Mouse (Mus musculus) CD8-positive naive resting alpha-beta T cell, adult 2 months (primary cell): ENCODE results near the gene Rasa4.
"Not testable (repeated sequence)": the region's sequence is repeated elsewhere in the genome, so short reads cannot be mapped to it uniquely, and the experiment has no call there.

Source experiments
- DNase-seq, 2 experiments: peaks; one replicate each; pipeline ENCODE4 v3.0.0; 2022; ENCODE audit warnings: low read depth in 2 of 2, low spot score in 2 of 2

Gene Rasa4

DNA sequence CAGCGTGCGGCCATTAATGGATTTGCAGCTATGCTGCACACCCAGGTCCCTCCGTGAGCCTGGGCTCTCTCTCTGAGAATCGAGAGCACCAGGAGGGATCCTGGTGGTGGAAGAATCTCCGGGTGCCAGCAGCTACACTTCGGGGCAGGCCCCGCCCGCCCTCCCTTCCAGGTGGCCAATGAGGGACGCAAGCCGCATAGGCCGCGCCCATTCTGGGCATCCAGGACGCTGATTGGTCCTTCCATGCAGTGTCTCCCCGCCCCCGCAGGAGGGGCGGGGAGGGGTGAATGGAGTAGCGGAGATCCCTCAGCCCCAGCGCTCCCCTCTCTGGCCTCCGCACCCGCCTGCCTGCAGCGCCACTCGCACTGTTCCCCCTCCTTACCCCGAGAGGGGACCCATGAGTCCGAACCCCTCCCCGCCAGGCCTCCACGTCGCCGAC is at the start of gene Rasa4:
Gene Rasa4 (plus strand): TSS at position 248 of the 439 bp plus-strand sequence.
- peak; percentile 82 to 93 for DNase-seq

DNA sequence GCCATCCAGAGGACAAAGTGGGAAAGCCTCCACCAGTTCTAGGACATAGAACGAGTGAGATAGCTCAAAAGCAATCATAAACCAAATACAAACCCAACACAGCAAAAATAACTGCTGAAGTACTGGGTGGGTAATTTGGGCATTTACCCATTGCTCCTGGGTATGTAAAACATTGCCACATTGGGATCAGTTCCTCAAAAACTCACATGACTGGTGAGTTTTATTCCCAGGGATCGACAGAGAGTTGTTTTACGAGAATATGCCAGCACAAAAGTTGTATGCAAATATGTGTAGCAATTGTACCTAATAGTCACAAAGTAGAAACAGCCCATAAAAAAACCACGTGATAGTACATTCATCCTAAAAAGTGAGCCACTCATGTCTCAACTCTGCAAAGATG is 48.8 kb upstream of the Rasa4 start:
- DNase-seq: no peak

DNA sequence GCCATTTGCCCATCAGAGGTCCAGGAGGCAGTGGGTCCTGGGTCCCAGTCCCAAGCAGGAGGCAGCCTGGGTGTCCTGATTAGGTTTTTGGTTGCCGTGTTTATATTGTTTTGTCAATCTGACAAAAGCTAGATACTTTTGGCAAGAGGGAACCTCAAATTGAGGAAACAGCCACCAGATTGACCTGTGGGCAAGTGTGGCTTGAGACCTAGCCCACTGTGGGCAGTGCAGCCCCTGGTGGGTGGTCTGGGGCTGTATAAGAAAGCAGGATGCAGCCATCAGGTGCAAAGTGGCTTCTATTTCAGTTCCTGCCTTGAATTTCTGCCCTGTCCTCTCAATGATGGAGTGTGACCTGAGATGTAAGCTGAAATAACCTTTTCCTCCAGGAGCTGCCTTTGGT is 48.4 kb upstream of the Rasa4 start:
- DNase-seq: no peak

DNA sequence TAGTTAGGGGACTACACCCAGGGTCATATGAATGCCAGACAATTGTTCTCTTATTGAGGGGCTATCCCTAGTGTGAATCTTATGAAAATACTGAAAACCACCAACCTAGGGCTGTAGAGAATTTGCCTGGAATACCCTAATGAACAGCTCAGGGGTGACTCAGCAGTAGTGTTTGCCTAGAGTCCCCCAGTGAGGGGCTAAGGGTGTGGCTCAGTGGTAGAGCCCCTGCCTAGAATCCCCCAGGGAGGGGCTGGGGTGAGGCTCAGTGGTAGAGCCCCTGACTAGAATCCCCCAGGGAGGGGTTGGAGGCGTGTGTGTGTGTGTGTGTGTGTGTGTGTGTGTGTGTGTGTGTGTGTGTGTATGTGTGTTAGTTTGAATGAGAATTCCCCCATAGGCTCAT is 47.0 kb upstream of the Rasa4 start:
- DNase-seq: no peak

DNA sequence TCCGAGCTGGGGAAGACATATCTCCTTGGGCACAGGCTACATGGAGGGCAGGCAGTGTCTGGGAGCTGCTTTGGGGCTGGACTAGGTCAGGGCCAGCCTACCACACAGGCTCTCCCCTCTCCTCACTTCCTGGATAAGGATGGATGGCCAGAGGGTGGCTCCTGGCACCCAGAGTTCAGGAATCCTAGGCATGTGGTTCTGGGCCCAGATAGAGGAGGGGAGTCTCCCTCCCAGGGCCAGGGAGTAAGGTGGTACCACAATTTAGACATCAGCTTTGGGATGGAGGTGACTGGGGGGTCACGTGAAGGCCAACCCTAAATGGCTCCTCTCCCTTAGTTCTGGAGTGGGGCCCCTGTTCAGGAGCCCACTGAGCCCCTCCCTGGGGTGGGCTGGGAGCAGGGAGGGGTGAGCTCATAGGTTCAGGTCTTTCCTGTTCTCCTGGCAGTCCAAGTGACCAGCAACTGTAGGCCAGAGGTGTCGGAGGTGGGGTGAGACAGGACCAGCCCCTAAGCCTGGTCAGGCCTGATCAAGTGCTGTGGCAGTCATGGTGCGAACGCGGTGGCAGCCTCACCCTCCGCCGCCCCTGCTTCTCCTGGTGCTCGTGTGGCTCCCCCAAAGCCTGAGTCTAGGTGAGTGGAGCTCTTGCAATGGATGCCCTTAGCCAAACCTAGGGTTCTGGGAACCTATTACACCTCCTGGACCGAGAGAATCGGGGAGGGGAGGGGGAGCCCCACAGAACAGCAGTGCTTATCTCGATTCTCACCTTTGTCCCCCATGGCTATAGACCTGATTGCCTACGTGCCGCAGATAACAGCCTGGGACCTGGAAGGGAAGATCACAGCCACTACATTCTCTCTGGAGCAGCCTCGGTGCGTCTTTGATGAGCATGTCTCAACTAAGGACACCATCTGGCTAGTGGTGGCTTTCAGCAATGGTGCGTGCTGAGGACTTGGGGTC is 45.2 kb upstream of the Rasa4 start, which contains the start of gene Upk3b:
Gene Upk3b (plus strand): TSS at position 239 of the 957 bp plus-strand sequence.
- no peak for DNase-seq

DNA sequence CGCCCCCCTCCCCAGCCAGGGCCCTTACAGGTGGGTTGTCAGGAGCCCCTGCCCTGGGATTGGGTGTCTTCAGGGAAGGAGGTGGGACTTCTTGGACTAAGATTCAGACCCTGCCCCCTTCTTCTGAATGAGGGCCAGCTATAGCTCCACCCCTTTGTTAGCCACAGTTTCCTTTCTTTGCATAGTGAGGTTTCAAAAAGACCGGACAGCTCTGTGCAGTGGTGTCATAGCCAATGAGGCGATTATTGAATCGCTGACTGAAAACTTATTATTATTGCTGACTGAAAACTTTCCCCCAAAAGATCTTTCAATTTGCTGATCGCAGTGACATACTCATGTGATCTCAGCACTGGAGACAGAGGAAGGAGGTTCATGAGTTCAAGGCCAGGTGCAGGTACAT is 43.5 kb upstream of the Rasa4 start:
- no peak for DNase-seq

DNA sequence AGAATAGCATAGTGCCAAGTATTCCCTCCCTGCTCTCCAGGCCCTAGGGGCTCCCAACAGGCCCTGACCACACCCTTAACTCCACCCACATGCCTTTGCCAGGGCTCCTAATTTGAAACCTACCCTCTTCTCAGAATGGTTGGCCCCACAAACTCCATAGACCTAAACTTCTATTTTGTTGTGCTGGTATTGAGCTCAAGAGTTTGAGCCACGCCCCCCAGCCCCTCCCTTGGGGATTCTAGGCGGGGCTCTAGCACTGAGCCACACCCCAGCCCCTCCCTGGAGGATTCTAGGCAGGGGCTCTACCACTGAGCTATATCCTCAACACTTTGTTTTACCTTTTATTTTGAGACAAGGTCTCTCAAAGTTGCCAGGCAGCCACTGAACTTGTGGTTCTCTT is 42.5 kb upstream of the Rasa4 start:
- DNase-seq: no peak

DNA sequence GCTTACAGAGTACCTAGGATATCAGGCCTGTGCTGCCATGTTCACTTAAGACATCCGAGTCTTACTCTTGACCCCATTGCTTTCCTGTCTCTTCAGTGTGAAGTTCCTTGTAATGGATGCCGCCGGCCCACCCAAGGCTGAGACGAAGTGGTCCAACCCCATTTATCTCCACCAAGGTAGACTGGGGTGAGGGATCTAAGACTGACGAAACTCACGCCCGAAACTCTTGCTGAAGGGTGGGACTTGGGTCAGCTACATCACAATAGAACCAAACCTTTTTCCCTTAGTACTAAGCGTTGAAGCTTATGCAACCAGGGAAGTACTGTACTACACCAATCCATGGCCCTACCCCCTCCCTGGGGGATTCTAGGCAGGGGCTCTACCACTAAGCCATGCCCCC is 42.0 kb upstream of the Rasa4 start:
- DNase-seq: no peak

DNA sequence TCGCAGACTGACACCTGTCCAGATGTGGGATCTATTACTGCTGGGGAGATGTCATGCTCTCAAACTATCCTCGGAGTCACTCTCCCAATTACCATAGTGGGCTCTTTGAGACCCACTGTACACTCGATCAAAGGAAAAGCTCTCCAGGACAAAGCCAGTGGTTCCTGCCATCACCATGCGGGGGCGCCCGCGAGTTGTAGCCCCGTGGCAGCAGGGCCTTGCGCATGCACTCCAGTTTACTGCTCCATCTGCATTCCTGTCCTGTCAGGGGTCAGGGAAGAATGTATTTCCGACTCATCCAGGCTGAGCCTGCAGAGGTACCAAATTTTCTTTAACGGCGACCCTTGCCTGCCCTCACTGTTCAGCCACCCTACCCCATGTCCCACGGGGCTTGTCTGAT is 38.9 kb upstream of the Rasa4 start:
- peak in 1 of 2 experiments; percentile 26 for DNase-seq

DNA sequence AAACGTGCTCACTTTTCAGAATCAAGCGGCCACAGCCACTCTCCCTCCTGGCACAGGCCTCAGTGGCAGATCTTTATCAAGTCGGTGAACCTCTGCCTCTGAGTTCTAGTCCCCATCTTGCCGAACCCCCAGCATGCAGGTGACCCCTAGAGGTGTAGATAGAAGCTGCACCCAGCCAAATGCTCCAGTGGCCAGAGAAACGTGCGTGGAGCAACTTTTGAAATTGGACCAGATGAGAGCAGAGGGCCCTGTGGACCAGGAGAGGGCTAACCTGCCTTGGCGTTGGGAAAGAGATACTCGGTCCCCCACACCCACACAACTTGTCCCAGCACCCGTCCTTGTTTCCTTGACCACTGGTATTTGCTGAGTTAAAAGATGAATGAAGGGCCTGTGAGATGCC is 38.3 kb upstream of the Rasa4 start:
- no peak for DNase-seq

DNA sequence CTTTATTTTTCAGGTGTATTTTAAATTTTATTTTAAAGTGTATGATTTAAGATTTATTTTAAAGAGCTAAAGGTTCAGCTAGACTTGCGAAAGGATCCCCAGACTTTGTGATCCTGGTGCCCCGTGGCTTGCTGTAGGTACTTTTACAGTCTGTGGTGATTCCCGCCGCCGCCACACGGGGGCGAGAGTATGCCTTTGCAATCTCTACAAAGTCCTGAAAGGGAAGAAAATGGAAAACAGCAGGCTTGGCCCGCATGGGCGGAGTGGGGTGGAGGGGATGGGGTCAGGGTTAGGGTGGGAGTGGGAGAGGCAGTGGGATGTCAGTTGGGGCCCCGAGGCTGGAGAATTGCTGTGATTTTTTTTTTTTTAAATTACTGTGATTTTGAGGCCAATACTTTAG is 37.7 kb upstream of the Rasa4 start:
- peak; percentile 68 to 86 for DNase-seq

DNA sequence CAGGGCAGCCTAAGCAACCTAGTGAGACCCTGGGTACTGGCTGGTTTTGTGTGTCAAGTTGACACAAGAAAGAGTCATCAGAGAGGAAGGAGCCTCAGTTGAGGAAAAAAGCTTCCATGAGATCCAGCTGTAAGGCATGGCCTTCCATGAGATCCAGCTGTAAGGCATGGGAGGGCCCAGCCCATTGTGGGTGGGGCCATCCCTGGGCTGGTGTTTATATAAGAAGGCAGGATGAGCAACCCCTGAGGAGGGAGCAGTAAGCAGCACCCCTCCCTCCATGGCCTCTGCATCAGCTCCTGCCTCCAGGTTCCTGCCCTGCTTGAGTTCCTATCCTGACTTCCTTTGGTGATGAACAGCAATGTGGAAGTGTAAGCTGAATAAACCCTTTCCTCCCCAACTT is 35.2 kb upstream of the Rasa4 start:
- DNase-seq: not testable (repeated sequence)

DNA sequence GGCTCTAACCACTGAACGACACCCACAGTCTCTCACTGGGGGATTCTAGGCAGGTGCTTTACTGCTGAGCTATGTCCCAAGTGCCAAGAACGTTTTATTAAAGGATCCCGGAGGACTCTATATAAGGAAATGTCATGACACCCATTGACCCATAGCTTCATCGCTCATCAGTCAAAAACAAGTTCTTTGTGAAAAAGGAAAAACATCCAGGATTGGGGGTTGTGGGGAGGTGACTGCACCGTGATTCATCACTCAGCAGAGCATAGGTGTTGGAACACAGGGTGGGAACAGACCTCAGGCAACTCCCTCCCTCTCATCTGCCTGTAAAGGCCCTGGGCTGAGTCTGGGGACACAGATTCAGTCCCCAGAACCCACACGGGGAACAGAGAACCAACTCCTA is 33.8 kb upstream of the Rasa4 start:
- DNase-seq: no peak

DNA sequence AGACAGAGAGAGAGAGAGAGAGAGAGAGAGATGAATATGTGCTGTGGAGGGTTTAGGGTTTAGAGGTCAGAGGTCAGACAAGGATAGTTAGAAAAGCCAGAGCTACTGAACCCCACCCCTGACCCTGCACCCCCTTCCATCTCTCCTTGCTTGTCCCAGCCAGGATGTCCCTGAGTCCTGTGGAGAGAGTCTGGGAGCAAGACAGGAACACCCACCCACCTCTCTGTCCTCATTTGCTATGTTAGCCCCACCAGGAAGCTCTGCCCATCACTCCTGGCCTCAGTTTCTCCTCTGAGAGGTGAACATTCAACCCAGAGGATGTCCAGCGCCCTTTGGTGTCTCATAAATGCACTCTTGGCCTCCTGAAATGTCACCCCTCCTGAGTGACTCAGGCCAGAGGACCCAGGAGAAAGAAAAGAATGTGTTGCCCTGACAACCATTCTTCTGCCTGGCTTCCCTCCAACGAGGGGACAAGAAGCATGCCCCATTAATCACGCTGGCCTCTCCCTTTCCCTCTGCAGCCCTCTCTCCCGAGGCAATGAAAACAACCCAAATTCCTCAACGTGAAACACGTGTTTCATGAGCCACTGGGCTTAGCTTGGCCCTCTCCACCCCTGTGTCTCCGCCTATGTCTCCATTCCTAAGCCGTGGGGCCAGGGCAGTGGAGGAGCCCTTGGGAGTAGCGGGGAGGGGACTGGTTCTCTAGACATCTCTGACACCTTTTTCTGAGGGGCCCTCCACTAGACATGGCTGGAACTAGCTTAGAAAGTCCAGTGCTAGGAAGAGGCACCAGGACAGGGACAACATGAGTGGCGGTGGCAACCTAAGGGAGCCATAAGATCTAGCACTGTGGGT is 32.3 kb upstream of the Rasa4 start:
- DNase-seq: no peak

DNA sequence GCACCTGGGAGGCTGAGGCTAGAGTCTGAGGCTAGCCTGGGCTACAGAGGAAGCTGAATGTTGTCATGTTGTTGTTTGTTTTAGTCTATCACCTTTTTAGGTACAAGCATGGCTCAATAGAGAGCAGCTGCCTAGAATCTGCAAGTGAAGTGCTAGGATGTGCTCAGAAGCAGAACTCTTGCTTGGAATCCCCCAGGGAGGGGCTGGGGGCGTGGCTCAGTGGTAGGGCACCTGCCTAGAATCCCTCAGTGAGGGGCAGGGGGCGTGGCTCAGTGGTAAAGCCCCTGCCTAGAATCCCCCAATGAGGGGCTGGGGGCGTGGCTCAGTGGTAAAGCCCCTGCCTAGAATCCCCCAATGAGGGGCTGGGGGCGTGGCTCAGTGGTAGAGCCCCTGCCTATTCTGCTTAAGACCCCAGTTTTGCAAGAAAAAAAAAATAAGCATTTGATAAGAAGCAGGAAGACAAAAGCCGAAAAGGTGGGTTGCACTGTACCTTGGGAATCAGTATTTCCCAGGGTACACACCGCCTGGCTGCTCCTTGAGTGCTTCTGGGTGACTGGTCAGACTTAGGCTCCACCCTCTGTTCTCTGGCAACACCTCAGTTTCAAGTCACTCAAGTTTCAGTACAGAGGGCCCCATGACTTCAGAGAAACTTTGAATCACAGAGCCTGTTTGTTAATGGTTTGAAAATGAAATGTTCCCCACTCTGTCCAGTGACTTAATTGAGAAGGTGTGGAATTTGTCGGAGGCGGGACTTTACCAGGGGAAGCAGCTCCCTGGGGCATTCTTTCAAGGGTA is 30.7 kb upstream of the Rasa4 start:
- DNase-seq: no peak

DNA sequence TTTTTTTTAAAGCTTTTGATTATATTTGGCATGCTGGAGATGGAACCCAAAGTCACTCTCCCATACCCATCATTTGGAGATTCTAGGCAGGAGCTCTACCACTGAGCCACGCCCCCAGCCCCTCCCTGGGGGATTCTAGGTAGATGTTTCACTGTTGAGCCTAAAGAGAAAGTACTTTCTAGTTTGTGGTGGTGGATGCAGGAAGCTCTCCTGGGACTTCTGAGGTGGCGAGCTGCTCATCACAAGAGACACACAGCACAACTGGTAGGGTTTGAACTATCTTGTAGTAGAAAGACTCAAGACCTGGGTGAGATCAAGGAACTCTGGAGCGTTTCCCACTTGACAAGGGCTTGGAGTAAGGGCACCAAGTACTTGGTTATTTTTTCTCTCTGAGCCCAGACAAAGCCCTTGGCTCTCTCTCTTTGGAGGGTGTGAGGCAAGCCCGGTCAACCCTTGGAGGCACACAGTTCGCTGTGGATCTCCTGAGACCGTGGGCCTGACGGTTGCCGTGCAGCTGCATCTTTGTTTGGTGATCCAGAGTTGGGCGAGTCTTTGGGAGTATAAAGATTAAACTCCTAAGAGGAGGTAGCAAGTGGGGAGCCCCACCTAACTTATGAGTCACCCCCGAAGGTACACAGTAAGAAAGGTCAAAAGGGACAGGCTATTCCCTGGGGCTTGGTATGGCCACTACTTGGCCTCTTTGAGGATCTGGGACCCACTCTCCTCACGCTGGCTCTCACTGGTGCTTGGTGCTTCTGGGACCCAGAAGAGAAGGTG is 29.2 kb upstream of the Rasa4 start, which contains the start of gene Upk3bl:
Gene Upk3bl (plus strand): TSS at position 192 of the 777 bp plus-strand sequence.
- no peak for DNase-seq

DNA sequence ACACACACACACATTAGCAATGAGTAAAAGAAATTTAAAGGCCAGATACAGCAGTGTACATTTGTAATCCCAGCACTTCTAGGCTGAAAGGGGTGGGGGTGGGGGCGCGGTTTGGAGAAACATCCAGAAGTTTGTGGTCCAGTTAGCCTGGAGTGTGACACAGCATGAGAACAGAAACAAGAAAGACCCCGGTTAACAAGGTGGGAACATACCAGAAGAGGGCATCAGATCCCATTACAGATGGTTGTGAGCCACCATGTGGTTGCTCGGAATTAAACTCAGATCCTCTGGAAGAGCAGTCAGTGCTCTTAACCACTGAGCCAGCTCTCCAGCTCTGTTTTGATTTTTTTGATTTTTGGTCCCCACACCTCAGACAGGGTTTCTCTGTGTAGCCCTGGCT is 27.7 kb upstream of the Rasa4 start:
- no peak for DNase-seq

DNA sequence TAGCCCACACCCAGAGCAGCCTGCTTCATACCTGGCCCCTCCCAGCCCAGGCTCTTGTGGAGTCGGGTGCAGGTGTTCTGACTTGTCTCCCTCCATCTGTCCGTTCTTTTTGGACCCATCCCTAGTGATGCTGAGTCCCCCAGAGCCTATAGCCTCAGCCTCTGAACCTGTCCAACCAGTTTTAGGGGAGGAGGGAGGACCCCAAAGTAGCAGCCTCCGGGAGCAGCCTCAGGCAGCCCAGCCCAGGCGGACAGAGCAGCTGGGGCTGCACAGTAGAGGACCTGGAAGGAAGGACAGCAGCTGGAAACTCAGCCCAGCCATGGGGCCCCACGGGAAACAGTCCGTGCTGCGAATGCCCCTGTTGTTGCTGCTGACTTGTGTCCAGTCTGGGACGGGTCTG is 26.6 kb upstream of the Rasa4 start:
- no peak for DNase-seq

DNA sequence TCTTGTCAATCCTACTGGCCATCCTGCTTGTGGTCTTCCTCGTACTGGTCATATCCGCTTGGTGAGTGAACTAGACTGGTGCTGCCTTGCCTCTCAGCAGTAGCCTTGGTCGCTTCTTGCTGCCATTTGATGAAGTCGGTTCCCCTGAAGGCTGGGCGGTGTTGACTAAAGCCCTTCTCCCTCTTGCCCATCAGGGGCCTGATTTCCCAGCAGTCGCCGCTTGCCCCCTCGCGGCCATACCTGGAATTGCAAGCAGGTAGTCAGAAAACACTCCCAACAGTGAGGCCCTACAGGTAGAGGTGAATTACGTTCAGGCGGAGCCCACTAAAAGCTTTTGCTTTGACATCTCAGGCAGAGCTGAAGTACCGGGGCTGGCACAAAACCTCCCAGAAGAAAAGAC is 22.1 kb upstream of the Rasa4 start:
- peak; percentile 46 to 51 for DNase-seq

DNA sequence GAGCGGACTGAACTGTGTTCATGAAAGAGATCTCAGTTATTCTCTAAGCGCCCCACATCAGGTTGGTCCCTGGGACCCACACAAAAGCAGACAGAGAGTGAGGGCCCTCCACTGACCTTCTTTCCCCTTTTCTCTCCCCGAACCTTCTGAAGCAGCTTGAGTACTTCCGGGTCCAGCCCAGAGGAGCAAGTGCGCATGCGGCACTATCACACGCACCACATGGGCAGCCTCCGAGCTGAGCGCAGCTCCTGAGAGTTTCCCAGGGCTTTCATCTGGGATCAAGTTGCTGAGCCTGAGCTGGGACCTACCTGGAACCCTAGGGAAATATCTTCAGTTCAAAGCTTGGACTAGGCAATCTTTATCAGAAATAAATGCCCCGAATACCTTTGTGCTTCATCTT is 19.8 kb upstream of the Rasa4 start:
- DNase-seq: no peak
